ENCODE assay signal across 9 mouse cellular contexts in genomic region chr9:99436182-99437030, GRCm38 (mm10). TPM values are rescaled to one million over a fixed set of nuclear protein-coding genes. Genes with fewer than 3 reads are reported as not detected.
A peak's percentile ranks its signal among the peaks of the same experiment; 100 is the strongest.
DNase-seq lines count a peak whose midpoint lies in the region; ATAC-seq and TF ChIP-seq lines count a peak whose summit lies in the region.
"Had no signal": no experiment of that assay in that cellular context is flagged by ENCODE, and none has a peak within 500 bp of the region (broad histone marks: within the 10 kb centered on the region; RNA-seq: fewer than 3 reads in every experiment).

No protein-coding gene starts in this region.

- peak overlapping the region; percentile 85 for H3K9ac ChIP-seq in intestine, embryonic 16.5 days (ENCODE audit: low read depth, low read length)
- H3K9ac ChIP-seq in limb, embryonic 12.5 days (replicated peaks): peak overlapping the region; percentile 92
- peak overlapping the region; percentile 89 for H3K9ac ChIP-seq in midbrain, embryonic 11.5 days (ENCODE audit: low read length)

- peak overlapping the region; percentile 30 for H3K27ac ChIP-seq in intestine, embryonic 16.5 days (ENCODE audit: low read length)
- peak overlapping the region; percentile 92 for H3K27ac ChIP-seq in limb, embryonic 12.5 days
- H3K27ac ChIP-seq in midbrain, embryonic 11.5 days (ENCODE audit: low read depth, low read length): peak overlapping the region; percentile 45
- H3K27ac ChIP-seq in small intestine, adult 2 months (ENCODE audit: insufficient read depth, low read depth, low read length): peak overlapping the region; percentile 19; the same call in 1 of the 2 replicates

- peak overlapping the region; percentile 76 for H3K4me3 ChIP-seq in intestine, embryonic 16.5 days (ENCODE audit: low read length)
- H3K4me3 ChIP-seq in limb, embryonic 12.5 days (replicated peaks): peak overlapping the region; percentile 80
- peak overlapping the region; percentile 77 for H3K4me3 ChIP-seq in midbrain, embryonic 11.5 days (ENCODE audit: low read depth, low read length)
- peak overlapping the region; percentile 75 for H3K4me3 ChIP-seq in small intestine, adult 2 months (ENCODE audit: low read depth, low read length)

- WGBS in intestine, embryonic 16.5 days: 1% methylated on average over 67 of the region's 86 CpGs
- WGBS in limb, embryonic 12.5 days: under 1% methylated on average over 64 of the region's 86 CpGs
- WGBS in midbrain, embryonic 11.5 days: under 1% methylated on average over 69 of the region's 86 CpGs
- WGBS in small intestine, adult 2 months: 2% methylated on average over 77 of the region's 86 CpGs

- TF ChIP-seq POLR2A in small intestine, adult 2 months (IDR thresholded peaks at IDR 0.05; ENCODE audit: low read depth, low read length): no peak; the same call in 1 of the 2 replicates

- peak; percentile 90 for DNase-seq in adrenal gland, postnatal 14 days
- DNase-seq in embryo, embryonic 10.5 days (ENCODE audit: low spot score): peak; percentile 68
- DNase-seq in midbrain, embryonic 11.5 days (ENCODE audit: low spot score, missing footprints): peak; percentile 98
- no peak for DNase-seq in T-cell, adult 2 months (ENCODE audit: low spot score)

- H3K4me1 ChIP-seq in intestine, embryonic 16.5 days (ENCODE audit: control insufficient read depth, insufficient read depth, low read length): peaks cover 12% of the 10 kb centered on the region
- H3K4me1 ChIP-seq in limb, embryonic 12.5 days (replicated peaks): peaks cover 30% of the 10 kb centered on the region
- peaks cover 7% of the 10 kb centered on the region; the same call in 1 of the 2 replicates for H3K4me1 ChIP-seq in midbrain, embryonic 11.5 days (ENCODE audit: control insufficient read depth, insufficient read depth, low read length)
- H3K4me1 ChIP-seq in small intestine, adult 2 months (ENCODE audit: control insufficient read depth, insufficient read depth, insufficient read length, low read length): no peaks in the 10 kb centered on the region; the same call in 1 of the 2 replicates

- H3K9me3 ChIP-seq in intestine, embryonic 16.5 days (ENCODE audit: control insufficient read depth, low read length): no peaks in the 10 kb centered on the region
- no peaks in the 10 kb centered on the region for H3K9me3 ChIP-seq in limb, embryonic 12.5 days
- no peaks in the 10 kb centered on the region for H3K9me3 ChIP-seq in midbrain, embryonic 11.5 days (ENCODE audit: control insufficient read depth, low read length)

- no peak for TF ChIP-seq CTCF in small intestine, adult 2 months (IDR thresholded peaks at IDR 0.05; ENCODE audit: extremely low read depth, insufficient read length, insufficient replicate concordance, low read depth, low read length)

- H3K36me3 ChIP-seq in intestine, embryonic 16.5 days (ENCODE audit: control insufficient read depth, insufficient read depth, low read length): no peaks in the 10 kb centered on the region
- H3K36me3 ChIP-seq in limb, embryonic 12.5 days: no peaks in the 10 kb centered on the region
- H3K36me3 ChIP-seq in midbrain, embryonic 11.5 days (ENCODE audit: control insufficient read depth, insufficient read depth, low read length): no peaks in the 10 kb centered on the region
- H3K36me3 ChIP-seq in small intestine, adult 2 months (ENCODE audit: control insufficient read depth, insufficient read depth, low read length): no peaks in the 10 kb centered on the region

- peak overlapping the region; percentile 92 for H3K4me2 ChIP-seq in intestine, embryonic 16.5 days (ENCODE audit: low read depth, low read length)
- peak overlapping the region; percentile 83 for H3K4me2 ChIP-seq in limb, embryonic 12.5 days
- peak overlapping the region; percentile 89 for H3K4me2 ChIP-seq in midbrain, embryonic 11.5 days

- peak; percentile 83 for ATAC-seq in granulocyte monocyte progenitor cell, adult 5-6 weeks (replicated peaks; ENCODE audit: poor library complexity, severe bottlenecking)
- ATAC-seq in intestine, embryonic 16.5 days: peak; percentile 90
- peak; percentile 32; the same call in 1 of the 2 replicates for ATAC-seq in limb, embryonic 12.5 days (ENCODE audit: insufficient number of reproducible peaks, insufficient read depth, low FRiP score, low TSS enrichment, low read depth)
- peak; percentile 81 for ATAC-seq in midbrain, embryonic 11.5 days (ENCODE audit: low FRiP score)

- 0 out of 2 replicates have a peak, but pooled peaks cover 3% of the 10 kb centered on the region for H3K27me3 ChIP-seq in intestine, embryonic 16.5 days (replicated peaks; ENCODE audit: control insufficient read depth, insufficient read depth, low read length)
- peaks cover 28% of the 10 kb centered on the region for H3K27me3 ChIP-seq in limb, embryonic 12.5 days
- H3K27me3 ChIP-seq in midbrain, embryonic 11.5 days (ENCODE audit: control insufficient read depth, insufficient read depth, low read length): peaks cover 13% of the 10 kb centered on the region
- H3K27me3 ChIP-seq in small intestine, adult 2 months (ENCODE audit: control insufficient read depth, insufficient read depth, low read length): no peaks in the 10 kb centered on the region

RNA-seq across cellular contexts. Expression of gene Mras, which starts 0.8 kb away (rescaled TPM):
- 39.2 and 40.7 TPM in 2 replicates for total RNA-seq in adrenal gland, postnatal 14 days (2021)
- 6.7 and 19.6 TPM in 2 replicates for total RNA-seq in granulocyte monocyte progenitor cell, adult 5-6 weeks (2014; fragmentation: Nextera tagmentation)
- 3.2 and 9.2 TPM in 2 replicates for total RNA-seq in granulocyte monocyte progenitor cell, adult 5-6 weeks (2017)
- polyA plus RNA-seq in intestine, embryonic 16.5 days (2015; fragmentation: Nextera tagmentation; extraction: Ambion mirVana): 6.8 and 6.9 TPM in 2 replicates
- 16.6 and 21.9 TPM in 2 replicates for polyA plus RNA-seq in limb, embryonic 12.5 days (2016; fragmentation: Nextera tagmentation; extraction: Ambion mirVana)
- 12.1 and 15.0 TPM in 2 replicates for polyA plus RNA-seq in midbrain, embryonic 11.5 days (2014; fragmentation: Nextera tagmentation; extraction: Ambion mirVana)
- 2.6 TPM in 2 replicates for polyA plus RNA-seq in small intestine, adult 2 months (2012; rRNA removed)

RNA-seq across cellular contexts. Expression of gene Nme9, which starts 14.9 kb away (rescaled TPM):
- not detected in 2 replicates for total RNA-seq in adrenal gland, postnatal 14 days (2021)
- total RNA-seq in granulocyte monocyte progenitor cell, adult 5-6 weeks (2014; fragmentation: Nextera tagmentation): not detected in 2 replicates
- not detected in 2 replicates for total RNA-seq in granulocyte monocyte progenitor cell, adult 5-6 weeks (2017)
- 0.73 and 0.76 TPM in 2 replicates for polyA plus RNA-seq in intestine, embryonic 16.5 days (2015; fragmentation: Nextera tagmentation; extraction: Ambion mirVana)
- polyA plus RNA-seq in limb, embryonic 12.5 days (2016; fragmentation: Nextera tagmentation; extraction: Ambion mirVana): not detected in 2 replicates
- not detected in 2 replicates for polyA plus RNA-seq in midbrain, embryonic 11.5 days (2014; fragmentation: Nextera tagmentation; extraction: Ambion mirVana)
- 0.19 and 0.43 TPM in 2 replicates for polyA plus RNA-seq in small intestine, adult 2 months (2012; rRNA removed)
- total RNA-seq: left cerebral cortex, postnatal 14 days had no signal

Comparison
In these comparisons a context has a peak if more than half of its experiments do, and no peak if none do; other contexts are left out.
1. ATAC-seq: peak in every context shown above with its lines; median percentile 90 in intestine, embryonic 16.5 days; 83 in granulocyte monocyte progenitor cell, adult 5-6 weeks; 81 in midbrain, embryonic 11.5 days; 32 in limb, embryonic 12.5 days.
2. H3K27ac ChIP-seq: peak in every context shown above with its lines; median percentile 92 in limb, embryonic 12.5 days; 45 in midbrain, embryonic 11.5 days; 30 in intestine, embryonic 16.5 days; 19 in small intestine, adult 2 months.